Mouse (Mus musculus) layer of hippocampus, postnatal 10 days (tissue): ENCODE measurements at regions not wholly inside any gene's neighbourhood (a gene's known extent, or its start where the extent isn't known, plus 50 kb on each side); places are given as distances from the start of the nearest gene placed in this dataset.

ENCODE experiments used
- DNase-seq, 2 experiments: peaks; one replicate each; pipeline ENCODE4 v3.0.0; 2021; ENCODE audit warnings: low spot score in 2 of 2

GRCm38 (mm10) chr5:45270679-45271078 lies 179.4 kb downstream of the Qdpr start:
- DNase-seq: no peak

GRCm38 (mm10) chr5:45269391-45269790 lies 180.6 kb downstream of the Qdpr start:
- no peak for DNase-seq

- no peak for DNase-seq
Measured at GRCm38 (mm10) chr5:45266914-45267313, 183.1 kb downstream of the Qdpr start.

- DNase-seq: no peak
Measured at GRCm38 (mm10) chr5:45258486-45258885, 191.6 kb downstream of the Qdpr start.

GRCm38 (mm10) chr5:45256256-45256999 lies 193.6 kb downstream of the Qdpr start:
- DNase-seq: no peak

GRCm38 (mm10) chr5:45231856-45232255 lies 218.2 kb downstream of the Qdpr start:
- no peak for DNase-seq

- no peak for DNase-seq
Measured at GRCm38 (mm10) chr5:45230097-45230496, 219.9 kb downstream of the Qdpr start.

GRCm38 (mm10) chr5:45229477-45229876 lies 220.6 kb downstream of the Qdpr start:
- no peak for DNase-seq

GRCm38 (mm10) chr5:45228226-45228927 lies 221.7 kb downstream of the Qdpr start:
- DNase-seq: no peak

GRCm38 (mm10) chr5:45220272-45220916 lies 229.6 kb downstream of the Qdpr start:
- DNase-seq: peak; percentile 19 to 28

- DNase-seq: no peak
Measured at GRCm38 (mm10) chr5:45219558-45219957, 230.5 kb downstream of the Qdpr start.

GRCm38 (mm10) chr5:45219101-45219500 lies 230.9 kb downstream of the Qdpr start:
- no peak for DNase-seq

GRCm38 (mm10) chr5:45214475-45214874 lies 235.6 kb downstream of the Qdpr start:
- no peak for DNase-seq

- no peak for DNase-seq
Measured at GRCm38 (mm10) chr5:45198408-45198807, 251.6 kb downstream of the Qdpr start.

GRCm38 (mm10) chr5:45196159-45196558 lies 253.9 kb downstream of the Qdpr start:
- no peak for DNase-seq

GRCm38 (mm10) chr5:45192287-45192686 lies 257.7 kb downstream of the Qdpr start:
- no peak for DNase-seq

GRCm38 (mm10) chr5:45173035-45173755 lies 276.8 kb downstream of the Qdpr start:
- no peak for DNase-seq

GRCm38 (mm10) chr5:45159194-45159593 lies 290.8 kb downstream of the Qdpr start:
- no peak for DNase-seq

GRCm38 (mm10) chr5:45154936-45155335 lies 295.1 kb downstream of the Qdpr start:
- DNase-seq: no peak

- DNase-seq: no peak
Measured at GRCm38 (mm10) chr5:45144186-45144585, 305.9 kb downstream of the Qdpr start.

GRCm38 (mm10) chr5:45137198-45137973 lies 312.6 kb downstream of the Qdpr start:
- no peak for DNase-seq
